Mouse (Mus musculus) stomach, postnatal 0 days (tissue): ENCODE measurements around the gene Hoxd12. TPM values are rescaled to one million over a fixed set of nuclear protein-coding genes. Genes with fewer than 3 reads are reported as not detected.

Source experiments
- ATAC-seq: fragments of 200-750 bp; cut with Nextera tagmentation; 2 replicates; pipeline ENCODE4 v1.8.0; 2017; ENCODE audit not compliant: low FRiP score, low TSS enrichment
- DNase-seq: peaks from one replicate; pipeline ENCODE4 v3.0.0-alpha.2; 2016; ENCODE audit warnings: low spot score
- H3K27ac ChIP-seq: fragments of 300-500 bp; sonication (generic); replicated peaks from 2 replicates; pipeline ENCODE4 v1.5.1; 2014; ENCODE audit warnings: mild to moderate bottlenecking, control low read depth
- H3K27me3 ChIP-seq: fragments of 300-500 bp; sonication (generic); 2 replicates; pipeline ENCODE4 v1.6.1; 2014; ENCODE audit warnings: low read length; ENCODE audit not compliant: control insufficient read depth, insufficient read depth
- H3K36me3 ChIP-seq: fragments of 300-500 bp; sonication (generic); 2 replicates; pipeline ENCODE4 v1.6.1; 2014; ENCODE audit warnings: low read length, mixed read lengths; ENCODE audit not compliant: control insufficient read depth, insufficient read depth
- H3K4me1 ChIP-seq: fragments of 300-500 bp; sonication (generic); replicated peaks from 2 replicates; pipeline ENCODE4 v1.6.1; 2014; ENCODE audit warnings: antibody characterized with exemption; ENCODE audit not compliant: control insufficient read depth, insufficient read depth
- H3K4me2 ChIP-seq: fragments of 300-500 bp; sonication (generic); replicated peaks from 2 replicates; pipeline ENCODE4 v1.6.1; 2014; ENCODE audit warnings: low read depth, mild to moderate bottlenecking, control low read depth, moderate library complexity
- H3K4me3 ChIP-seq: fragments of 300-500 bp; sonication (generic); 2 replicates; pipeline ENCODE4 v1.5.1; 2014; ENCODE audit warnings: low read depth, low read length, control low read depth
- H3K9ac ChIP-seq: fragments of 300-500 bp; sonication (generic); 2 replicates; pipeline ENCODE4 v1.6.1; 2014; ENCODE audit warnings: mild to moderate bottlenecking, low read length, control low read depth, mixed read lengths
- H3K9me3 ChIP-seq: fragments of 300-500 bp; sonication (generic); 2 replicates; pipeline ENCODE4 v1.6.1; 2016; ENCODE audit warnings: low read length; ENCODE audit not compliant: control insufficient read depth
- CTCF ChIP-seq: IDR thresholded peaks from 2 replicates; pipeline ENCODE4 v1.5.1; 2016; ENCODE audit warnings: antibody characterized with exemption, low read depth, mild to moderate bottlenecking, moderate library complexity
- EP300 ChIP-seq: optimal IDR thresholded peaks from 2 replicates; pipeline ENCODE3; 2016; ENCODE audit warnings: antibody characterized with exemption
- WGBS: fragments of 180-500 bp; shearing (Covaris S2); extraction: QIAGEN DNeasy Blood & Tissue Kit; methylation state at CpG from one replicate; pipeline ENCODE4 v1.1.7; 2014; 5-methylcytosine and 5-hydroxymethylcytosine counted together
- polyA plus RNA-seq: library from polyadenylated mRNA; unstranded; fragments of >200 nt; fragmentation: Nextera tagmentation; extraction: Ambion mirVana; gene quantifications from 2 replicates; pipeline ENCODE4 v1.2.1, GENCODE M21; 2015

Hoxd12 gene
- polyA plus RNA-seq, 1 experiment from 2014 or later: not detected

DNA sequence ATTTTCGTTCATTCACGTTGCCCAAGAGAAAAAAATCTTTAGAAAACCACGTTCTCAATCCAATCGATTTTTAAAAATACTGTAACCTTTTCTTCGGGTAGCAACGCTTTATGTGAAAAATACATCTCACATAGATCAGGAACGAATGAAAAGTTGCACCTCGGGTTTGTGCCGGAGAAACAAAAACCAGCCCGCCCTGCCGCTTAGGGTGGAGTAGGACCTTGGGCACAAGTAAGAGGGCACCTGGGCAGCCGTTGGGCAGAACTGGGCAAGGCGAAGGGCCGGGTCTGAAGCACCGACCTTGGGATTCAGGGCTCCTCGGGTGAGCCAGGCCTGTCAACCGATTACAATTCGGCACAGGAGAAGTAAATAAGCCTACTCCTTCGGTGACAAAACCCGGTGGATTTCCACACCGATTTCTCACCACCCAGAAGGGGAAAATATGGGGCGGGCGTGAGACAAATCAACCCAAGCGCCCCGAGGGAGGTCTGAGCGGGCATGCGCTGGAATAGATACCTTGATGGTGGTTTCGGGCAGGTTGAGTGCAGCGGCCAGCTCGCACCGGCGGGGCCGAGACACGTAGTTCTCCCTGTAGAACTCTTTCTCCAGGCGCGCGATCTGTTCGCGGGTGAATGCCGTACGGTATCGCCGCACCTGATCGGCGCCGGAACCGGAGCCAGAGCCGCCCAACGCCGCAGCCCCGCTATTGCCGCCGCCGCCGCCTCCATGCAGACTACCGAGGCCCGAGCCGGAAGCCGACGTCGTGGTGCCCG, 17.4 kb upstream of the Hoxd12 start:
- ATAC-seq (no peak), DNase-seq (no peak)
- H3K4me2 ChIP-seq: peak overlapping the region; percentile 17; the same call in 1 of the 2 replicates
- no peaks in the 10 kb centered on the region for H3K4me1 ChIP-seq
- H3K9me3 ChIP-seq: no peaks in the 10 kb centered on the region
- TF ChIP-seq CTCF (no peak), EP300 (no peak)
- H3K4me3 ChIP-seq: peak overlapping the region; percentile 21; the same call in 1 of the 2 replicates
- 3% methylated on average over 62 of the region's 62 CpGs for WGBS
- no peak overlapping the region for H3K27ac ChIP-seq
- peaks cover 40% of the 10 kb centered on the region for H3K27me3 ChIP-seq
- H3K9ac ChIP-seq: no peak overlapping the region
- no peaks in the 10 kb centered on the region for H3K36me3 ChIP-seq

DNA sequence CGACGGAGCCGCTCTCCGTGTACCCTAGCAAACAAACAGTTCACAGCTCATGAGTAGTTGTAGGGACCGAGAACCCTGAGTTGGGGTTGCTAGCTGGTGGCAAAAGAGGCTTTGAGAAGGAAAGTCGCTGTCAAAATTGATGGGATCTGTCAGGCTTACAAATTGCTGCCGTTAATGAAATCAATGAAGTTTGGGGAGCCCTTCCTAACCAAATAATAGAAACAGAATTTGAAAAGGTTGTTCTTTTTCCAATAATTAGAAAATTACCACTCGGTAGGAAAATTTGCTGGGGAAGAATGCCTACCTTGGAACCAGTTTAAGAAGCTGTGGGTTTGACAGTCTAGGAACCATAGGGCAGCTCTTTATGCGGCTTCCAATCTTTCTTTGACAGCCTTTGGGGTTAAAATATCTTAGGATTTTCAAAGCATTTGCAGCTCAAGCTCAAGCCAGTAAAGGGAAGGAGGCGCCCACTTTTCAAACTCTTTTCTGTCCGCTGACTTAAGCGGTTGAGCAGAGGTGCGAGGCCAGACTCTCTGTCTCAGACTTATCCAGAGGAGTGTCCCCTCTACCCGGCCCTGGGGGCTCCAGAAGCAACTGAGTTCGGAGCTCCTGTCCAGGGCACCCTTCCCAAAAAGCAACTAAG, 16.7 kb upstream of the Hoxd12 start:
- peaks cover 42% of the 10 kb centered on the region for H3K27me3 ChIP-seq
- H3K4me2 ChIP-seq: peak overlapping the region; percentile 17; the same call in 1 of the 2 replicates
- H3K36me3 ChIP-seq: no peaks in the 10 kb centered on the region
- ATAC-seq (no peak), DNase-seq (no peak)
- peak overlapping the region; percentile 21; the same call in 1 of the 2 replicates for H3K4me3 ChIP-seq
- no peak overlapping the region for H3K27ac ChIP-seq
- TF ChIP-seq CTCF (no peak), EP300 (no peak)
- H3K9ac ChIP-seq: no peak overlapping the region
- H3K9me3 ChIP-seq: no peaks in the 10 kb centered on the region
- WGBS: 3% methylated on average over 15 of the region's 15 CpGs
- no peaks in the 10 kb centered on the region for H3K4me1 ChIP-seq

DNA sequence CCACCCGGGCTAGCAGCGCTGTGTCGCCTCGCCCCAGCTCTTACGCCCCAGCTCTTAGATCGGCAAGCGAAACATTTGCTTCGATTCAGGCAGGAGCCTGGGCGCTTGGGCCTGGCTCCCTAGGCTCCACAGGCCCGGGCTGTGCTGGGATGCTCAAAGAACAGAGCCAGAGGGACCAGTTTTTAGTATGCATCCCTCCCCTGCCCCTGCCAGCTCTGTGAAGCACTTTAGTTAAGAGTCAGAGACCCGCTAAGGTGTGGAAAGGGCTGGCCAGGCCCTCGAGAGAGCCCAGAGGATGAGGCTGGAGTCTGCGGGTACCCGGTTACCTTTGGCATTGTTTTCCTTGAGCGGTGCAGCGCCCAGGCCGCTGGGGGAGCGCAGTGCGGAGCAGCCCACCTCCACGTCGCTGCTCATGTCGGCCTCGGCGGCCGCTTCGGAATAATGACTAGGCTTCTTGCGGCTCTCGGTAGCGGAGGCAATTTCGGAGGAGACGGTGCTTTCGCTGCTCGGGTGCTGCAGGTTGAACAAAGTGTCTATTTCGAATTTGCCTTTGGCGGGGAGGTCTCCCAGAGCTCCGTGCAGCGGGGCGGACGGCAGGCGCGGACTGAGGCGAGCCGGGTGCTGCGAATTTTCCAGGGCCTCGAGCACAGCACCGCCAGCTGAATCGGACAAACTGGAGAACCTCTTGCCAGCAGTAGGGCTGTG, 16.0 kb upstream of the Hoxd12 start:
- ATAC-seq: no peak
- TF ChIP-seq CTCF: no peak
- TF ChIP-seq EP300: no peak
- Histone ChIP-seq H3K36me3 (no peaks in the 10 kb centered on the region), H3K27me3 (peaks cover 49% of the 10 kb centered on the region), H3K9me3 (no peaks in the 10 kb centered on the region), H3K9ac (no peak overlapping the region), H3K4me2 (no peak overlapping the region), H3K4me1 (no peaks in the 10 kb centered on the region), H3K27ac (no peak overlapping the region), H3K4me3 (no peak overlapping the region)
- 4% methylated on average over 47 of the region's 47 CpGs for WGBS
- DNase-seq: no peak

DNA sequence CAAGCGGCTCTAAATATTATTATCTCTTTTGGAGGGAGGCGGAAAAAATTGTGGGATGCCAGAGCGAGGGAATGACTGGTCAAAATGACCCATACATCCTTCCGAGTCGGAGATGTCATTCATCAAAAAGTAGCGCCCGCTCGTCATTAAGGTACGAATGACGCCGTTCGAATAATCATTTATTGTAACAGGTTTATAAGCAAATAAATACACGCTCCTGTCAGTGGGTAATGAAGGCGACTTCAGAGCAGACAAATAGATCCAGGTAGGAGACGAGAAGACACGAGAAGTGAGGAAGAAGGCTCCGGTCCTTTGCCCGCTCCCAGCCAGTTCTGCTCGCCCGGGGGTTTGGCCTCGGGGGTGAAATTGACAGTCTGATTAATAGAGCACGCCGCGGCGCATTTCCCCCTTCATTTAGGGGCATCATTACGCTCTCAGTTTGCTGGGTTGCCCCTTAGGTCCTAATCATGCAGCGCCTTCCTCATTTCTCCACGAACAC, 15.3 kb upstream of the Hoxd12 start, which contains the start of gene Evx2:
Evx2 (minus strand) TSS at position 51 of the 499 bp plus-strand sequence.
- 5% methylated on average over 28 of the region's 28 CpGs for WGBS
- H3K27ac ChIP-seq: no peak within 1 kb of the TSS

DNA sequence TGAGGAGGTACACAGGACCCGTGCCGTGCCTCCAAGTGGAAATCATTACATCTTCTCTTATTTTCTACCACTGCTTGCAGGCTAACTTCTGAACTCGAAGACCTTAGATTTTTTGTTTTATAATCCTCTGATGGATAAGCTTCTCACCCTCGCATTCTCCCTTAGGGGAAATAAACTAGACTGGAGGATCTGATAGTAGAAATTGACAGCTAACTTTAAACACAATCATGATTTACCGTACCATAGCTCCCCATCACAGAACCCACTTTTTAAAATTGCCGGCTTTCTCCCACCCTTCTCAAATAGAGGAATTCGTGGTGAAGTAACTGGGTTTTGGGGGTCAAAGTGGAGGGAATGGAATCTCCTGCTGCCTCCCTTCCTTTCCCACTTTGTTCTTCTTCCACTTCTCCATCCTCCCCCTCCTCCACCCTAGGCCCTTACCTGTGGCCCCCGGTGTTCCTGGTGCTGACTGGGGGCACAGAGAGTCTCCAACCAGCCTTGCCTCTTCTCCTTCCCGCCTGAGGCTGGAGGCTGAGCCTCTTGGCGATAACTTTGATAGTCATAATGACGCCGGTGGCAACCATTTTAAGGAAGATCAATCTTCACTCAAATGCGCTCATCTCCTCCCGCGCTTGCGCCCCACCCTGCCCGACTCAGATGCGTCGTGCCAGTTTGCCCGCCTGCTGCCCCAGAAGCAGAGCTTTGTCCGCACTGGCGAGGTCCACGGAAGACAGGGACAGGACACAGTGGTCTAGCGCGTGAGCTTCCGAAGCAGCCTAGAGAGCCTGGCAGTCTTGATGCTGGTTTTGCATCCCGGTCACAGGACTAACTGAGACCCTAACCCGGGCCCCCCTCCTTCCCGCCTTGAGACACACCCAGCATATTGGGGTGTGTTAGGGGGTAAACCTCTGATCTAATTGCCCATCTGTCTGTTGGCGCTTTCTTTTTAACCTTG, 14.1 kb upstream of the Hoxd12 start:
- ATAC-seq: no peak

More for the DNA sequence above, 15.3 kb upstream of the Hoxd12 start, which contains the start of gene Evx2:
- ATAC-seq (no peak), DNase-seq (no peak)
- Histone ChIP-seq H3K27me3 (peaks cover 48% of the 10 kb centered on the region), H3K36me3 (no peaks in the 10 kb centered on the region), H3K9ac (no peak within 1 kb of the TSS), H3K4me3 (no peak within 1 kb of the TSS), H3K9me3 (no peaks in the 10 kb centered on the region), H3K4me1 (no peaks in the 10 kb centered on the region), H3K4me2 (no peak within 1 kb of the TSS)
- no peak for TF ChIP-seq EP300
- TF ChIP-seq CTCF: no peak

More for the DNA sequence above, 14.1 kb upstream of the Hoxd12 start:
- Histone ChIP-seq H3K4me1 (no peaks in the 10 kb centered on the region), H3K9ac (no peak overlapping the region), H3K9me3 (no peaks in the 10 kb centered on the region), H3K4me3 (no peak overlapping the region), H3K27me3 (peaks cover 51% of the 10 kb centered on the region), H3K36me3 (no peaks in the 10 kb centered on the region), H3K4me2 (no peak overlapping the region), H3K27ac (no peak overlapping the region)
- TF ChIP-seq EP300: no peak
- no peak for TF ChIP-seq CTCF
- 4% methylated on average over 30 of the region's 30 CpGs for WGBS
- DNase-seq: no peak
